Mouse (Mus musculus): ENCODE results near the gene Zswim3. TPM values are rescaled to one million over a fixed set of nuclear protein-coding genes. Genes with fewer than 3 reads are reported as not detected.
A peak's percentile ranks its signal among the peaks of the same experiment; 100 is the strongest.

Zswim3 gene
- polyA plus RNA-seq (2015; fragmentation: Nextera tagmentation; extraction: Ambion mirVana), result 8.8 TPM in 2 replicates

DNA sequence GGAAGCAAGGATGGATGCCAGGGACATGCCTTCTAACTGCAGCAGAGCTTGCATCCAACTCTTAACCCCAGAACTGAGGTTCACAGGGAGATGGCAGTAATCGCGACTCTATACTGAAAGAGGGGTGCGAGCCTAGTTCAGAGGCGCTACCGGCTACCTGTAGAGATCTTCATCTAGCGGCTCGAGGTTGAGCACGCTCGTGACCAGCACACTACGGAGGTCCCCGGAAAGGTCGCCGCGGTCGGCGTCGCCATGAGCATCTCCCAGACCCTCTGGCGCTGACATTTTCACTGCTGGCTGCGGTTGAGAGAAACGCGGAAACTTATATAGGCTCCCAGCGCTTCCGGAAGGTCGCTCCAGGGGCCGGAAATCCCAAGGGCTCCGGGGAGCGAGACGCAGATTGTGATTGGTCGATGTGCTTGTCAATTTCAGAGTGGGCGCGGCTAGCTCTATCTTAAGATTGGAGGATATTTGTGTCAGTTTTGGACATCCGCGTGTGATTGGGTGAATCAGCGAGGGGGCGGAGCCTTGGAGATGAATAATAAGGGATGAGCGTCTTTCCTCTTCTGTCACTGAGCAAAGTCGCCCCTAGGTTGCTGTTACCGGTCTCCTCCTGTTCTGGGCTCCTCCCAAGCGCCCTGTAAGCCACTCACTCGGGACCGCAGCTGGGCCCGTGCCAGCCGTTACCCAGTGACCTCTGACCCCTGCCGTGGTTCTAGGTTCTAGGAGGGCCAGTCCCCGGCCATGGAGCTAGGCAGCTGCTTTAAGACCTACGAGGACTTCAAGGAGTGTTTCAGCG, at the start of gene Zswim3, which contains the start of gene Acot8:
Gene Zswim3 (plus strand): TSS at position 566 of the 799 bp plus-strand sequence.
Gene Acot8 (minus strand): TSS at position 350 of the 799 bp plus-strand sequence.
- Histone ChIP-seq H3K4me2 (ENCODE audit: low read depth, low read length) (peak within 1 kb of the TSS; percentile 76), H3K9me3 (replicated peaks; ENCODE audit: control insufficient read depth, low read length) (no peaks in the 10 kb centered on the region), H3K9ac (ENCODE audit: low read length) (peak within 1 kb of the TSS; percentile 94), H3K36me3 (ENCODE audit: control insufficient read depth, insufficient read depth, low read length) (0 out of 2 replicates have a peak, but pooled peaks cover 4% of the 10 kb centered on the region), H3K27ac (ENCODE audit: low read length) (peak within 1 kb of the TSS; percentile 91), H3K27me3 (ENCODE audit: control insufficient read depth, insufficient read depth, low read length) (no peaks in the 10 kb centered on the region), H3K4me3 (replicated peaks; ENCODE audit: low read length) (peak within 1 kb of the TSS; percentile 96), H3K4me1 (ENCODE audit: control insufficient read depth, insufficient read depth, low read length) (peaks cover 16% of the 10 kb centered on the region)
- peak; percentile 97 for ATAC-seq (ENCODE audit: insufficient read depth, low FRiP score)
- under 1% methylated on average over 47 of the region's 47 CpGs for WGBS

DNA sequence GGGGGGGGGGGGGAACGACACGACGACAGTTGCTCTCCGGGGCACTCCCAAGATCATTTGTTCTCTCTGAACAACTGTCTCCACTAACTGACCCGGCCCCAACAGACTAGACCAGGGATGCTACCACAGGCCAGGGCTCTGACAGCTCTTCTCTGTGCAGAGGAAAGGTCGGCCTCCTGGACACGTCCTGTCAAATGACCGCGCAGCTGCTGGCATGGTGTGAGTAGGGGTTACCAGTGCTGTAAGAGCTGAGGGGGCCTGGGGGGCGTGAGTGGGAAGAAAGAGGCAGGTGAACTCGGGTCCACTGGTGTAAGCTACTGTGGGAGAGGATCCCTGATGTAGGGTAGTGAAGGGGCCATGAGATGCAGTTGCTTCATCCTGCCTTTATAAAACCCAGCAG, 47.1 kb upstream of the Zswim3 start:
- Histone ChIP-seq H3K9ac (ENCODE audit: low read length) (no peak overlapping the region), H3K9me3 (replicated peaks; ENCODE audit: control insufficient read depth, low read length) (no peaks in the 10 kb centered on the region), H3K27me3 (ENCODE audit: control insufficient read depth, insufficient read depth, low read length) (no peaks in the 10 kb centered on the region), H3K4me2 (ENCODE audit: low read depth, low read length) (no peak overlapping the region), H3K27ac (ENCODE audit: low read length) (no peak overlapping the region), H3K4me1 (ENCODE audit: control insufficient read depth, insufficient read depth, low read length) (no peaks in the 10 kb centered on the region), H3K4me3 (replicated peaks; ENCODE audit: low read length) (no peak overlapping the region), H3K36me3 (ENCODE audit: control insufficient read depth, insufficient read depth, low read length) (peaks cover 54% of the 10 kb centered on the region)
- ATAC-seq (ENCODE audit: insufficient read depth, low FRiP score), result no peak
- 86% methylated on average over 11 of the region's 11 CpGs for WGBS

DNA sequence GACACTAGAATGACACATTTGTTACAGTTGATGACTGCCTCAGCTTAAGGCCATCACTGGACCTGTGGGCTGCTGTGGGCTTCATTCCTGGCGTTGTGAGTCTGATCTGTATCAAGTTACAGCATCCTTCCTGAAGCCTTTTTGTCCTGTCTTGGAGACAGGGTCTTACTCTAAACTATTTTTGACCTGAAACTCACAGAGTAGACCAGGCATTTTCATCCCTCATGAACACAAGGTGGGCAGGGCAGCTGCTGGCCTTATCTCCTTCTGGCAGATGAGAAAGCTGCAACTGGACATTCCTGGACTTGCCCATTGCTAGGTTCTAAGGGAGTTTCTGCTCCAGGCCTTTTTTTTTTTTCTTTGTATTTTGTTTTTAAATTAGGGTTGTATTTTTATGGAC, 46.2 kb upstream of the Zswim3 start:
- Histone ChIP-seq H3K4me3 (replicated peaks; ENCODE audit: low read length) (no peak overlapping the region), H3K27ac (ENCODE audit: low read length) (no peak overlapping the region), H3K4me1 (ENCODE audit: control insufficient read depth, insufficient read depth, low read length) (no peaks in the 10 kb centered on the region), H3K9me3 (replicated peaks; ENCODE audit: control insufficient read depth, low read length) (no peaks in the 10 kb centered on the region), H3K9ac (ENCODE audit: low read length) (no peak overlapping the region), H3K27me3 (ENCODE audit: control insufficient read depth, insufficient read depth, low read length) (no peaks in the 10 kb centered on the region), H3K36me3 (ENCODE audit: control insufficient read depth, insufficient read depth, low read length) (peaks cover 54% of the 10 kb centered on the region), H3K4me2 (ENCODE audit: low read depth, low read length) (no peak overlapping the region)
- 74% methylated on average over 1 of the region's 1 CpGs for WGBS
- no peak for ATAC-seq (ENCODE audit: insufficient read depth, low FRiP score)

DNA sequence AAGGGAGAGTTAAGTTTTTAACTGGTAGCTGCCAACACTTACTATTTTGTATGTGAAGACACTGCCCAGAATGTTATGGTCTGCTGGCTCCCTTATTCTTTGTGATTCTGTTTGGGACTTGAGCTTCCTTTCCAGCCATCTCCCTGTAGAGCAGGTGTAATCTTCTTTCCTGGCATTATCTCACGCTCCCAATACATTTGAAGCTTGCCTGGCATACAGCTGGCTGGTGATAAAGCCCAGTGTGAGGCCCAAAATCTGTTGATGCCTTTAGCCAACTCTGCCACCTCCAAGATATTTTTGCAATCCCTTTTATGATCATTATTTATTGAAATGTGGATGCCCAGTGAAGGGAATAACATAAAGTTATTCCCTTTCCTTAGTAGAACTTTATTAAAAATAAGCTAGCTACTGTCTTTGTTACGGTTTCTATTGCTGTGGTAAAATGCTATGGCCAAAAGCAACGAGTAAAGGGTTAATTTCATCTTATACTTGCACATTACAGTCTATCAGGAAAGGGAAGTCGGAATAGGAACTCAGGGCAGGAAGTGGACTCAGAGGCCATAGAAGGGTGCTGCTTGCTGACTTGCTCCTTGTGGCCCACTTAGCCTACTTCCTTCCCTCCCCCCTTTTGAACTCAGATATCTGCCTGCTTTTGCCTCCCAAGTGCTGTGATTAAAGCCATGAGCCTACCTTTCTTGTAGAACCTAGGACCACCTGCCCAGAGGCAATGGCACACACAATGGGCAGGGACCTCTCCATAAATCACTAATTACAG, 44.7 kb upstream of the Zswim3 start:
- Histone ChIP-seq H3K27me3 (ENCODE audit: control insufficient read depth, insufficient read depth, low read length) (no peaks in the 10 kb centered on the region), H3K9me3 (replicated peaks; ENCODE audit: control insufficient read depth, low read length) (no peaks in the 10 kb centered on the region), H3K4me1 (ENCODE audit: control insufficient read depth, insufficient read depth, low read length) (no peaks in the 10 kb centered on the region), H3K9ac (ENCODE audit: low read length) (no peak overlapping the region), H3K27ac (ENCODE audit: low read length) (peak overlapping the region; percentile 12; the same call in 1 of the 2 replicates), H3K36me3 (ENCODE audit: control insufficient read depth, insufficient read depth, low read length) (peaks cover 39% of the 10 kb centered on the region), H3K4me3 (replicated peaks; ENCODE audit: low read length) (no peak overlapping the region), H3K4me2 (ENCODE audit: low read depth, low read length) (no peak overlapping the region)
- no peak for ATAC-seq (ENCODE audit: insufficient read depth, low FRiP score)
- 83% methylated on average over 4 of the region's 4 CpGs for WGBS

DNA sequence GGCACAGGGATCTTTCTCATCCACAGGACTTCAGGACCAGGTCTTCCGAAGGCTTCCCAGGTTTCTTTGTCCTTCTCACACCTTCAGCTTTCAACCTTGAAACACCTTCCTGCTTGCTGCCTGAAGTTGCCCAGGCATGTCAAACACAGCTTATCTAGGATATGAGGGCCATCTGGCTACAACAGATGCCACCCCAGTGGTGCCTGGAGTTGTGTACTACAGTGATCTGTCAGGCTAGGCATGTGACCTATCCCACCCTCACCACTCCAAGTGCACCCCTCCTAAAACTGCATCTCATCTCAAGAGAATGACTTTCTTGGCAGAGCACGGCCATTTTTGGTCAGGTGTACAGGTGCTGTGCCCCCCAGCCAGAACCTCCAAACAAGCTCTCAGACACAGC, 43.4 kb upstream of the Zswim3 start:
- H3K36me3 ChIP-seq (ENCODE audit: control insufficient read depth, insufficient read depth, low read length), result peaks cover 33% of the 10 kb centered on the region
- 92% methylated on average over 2 of the region's 2 CpGs for WGBS
- ATAC-seq (ENCODE audit: insufficient read depth, low FRiP score), result peak; percentile 70; the same call in 1 of the 2 replicates

DNA sequence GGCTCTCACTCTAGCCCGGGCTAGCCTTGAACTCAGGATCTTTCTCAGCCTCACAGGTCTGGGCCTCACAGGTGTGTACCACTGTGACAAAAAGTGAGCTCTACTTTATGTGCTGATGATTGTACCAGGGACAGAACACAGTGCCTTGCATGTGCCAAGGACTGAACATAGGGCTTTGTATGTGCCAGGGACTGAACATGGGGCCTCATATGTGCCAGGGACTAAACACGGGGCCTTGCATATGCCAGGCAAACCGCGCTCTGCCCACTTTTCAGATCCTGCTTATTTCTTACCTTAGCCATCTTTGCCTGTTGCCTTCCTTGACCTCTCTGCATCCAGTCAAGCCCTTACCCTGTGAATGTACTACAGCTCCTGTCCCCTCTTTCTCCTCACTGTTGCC, 42.9 kb upstream of the Zswim3 start:
- no peaks in the 10 kb centered on the region for H3K27me3 ChIP-seq (ENCODE audit: control insufficient read depth, insufficient read depth, low read length)
- peaks cover 33% of the 10 kb centered on the region for H3K36me3 ChIP-seq (ENCODE audit: control insufficient read depth, insufficient read depth, low read length)
- H3K27ac ChIP-seq (ENCODE audit: low read length), result no peak overlapping the region
- H3K4me2 ChIP-seq (ENCODE audit: low read depth, low read length), result no peak overlapping the region
- WGBS, result 95% methylated on average over 4 of the region's 4 CpGs
- ATAC-seq (ENCODE audit: insufficient read depth, low FRiP score), result no peak
- H3K4me1 ChIP-seq (ENCODE audit: control insufficient read depth, insufficient read depth, low read length), result no peaks in the 10 kb centered on the region
- H3K4me3 ChIP-seq (replicated peaks; ENCODE audit: low read length), result no peak overlapping the region
- H3K9me3 ChIP-seq (replicated peaks; ENCODE audit: control insufficient read depth, low read length), result no peaks in the 10 kb centered on the region
- no peak overlapping the region for H3K9ac ChIP-seq (ENCODE audit: low read length)

More for the DNA sequence above, 43.4 kb upstream of the Zswim3 start:
- H3K4me2 ChIP-seq (ENCODE audit: low read depth, low read length), result no peak overlapping the region
- H3K27me3 ChIP-seq (ENCODE audit: control insufficient read depth, insufficient read depth, low read length), result no peaks in the 10 kb centered on the region
- H3K27ac ChIP-seq (ENCODE audit: low read length), result no peak overlapping the region
- H3K4me1 ChIP-seq (ENCODE audit: control insufficient read depth, insufficient read depth, low read length), result no peaks in the 10 kb centered on the region
- no peak overlapping the region for H3K4me3 ChIP-seq (replicated peaks; ENCODE audit: low read length)
- H3K9ac ChIP-seq (ENCODE audit: low read length), result no peak overlapping the region
- H3K9me3 ChIP-seq (replicated peaks; ENCODE audit: control insufficient read depth, low read length), result no peaks in the 10 kb centered on the region

DNA sequence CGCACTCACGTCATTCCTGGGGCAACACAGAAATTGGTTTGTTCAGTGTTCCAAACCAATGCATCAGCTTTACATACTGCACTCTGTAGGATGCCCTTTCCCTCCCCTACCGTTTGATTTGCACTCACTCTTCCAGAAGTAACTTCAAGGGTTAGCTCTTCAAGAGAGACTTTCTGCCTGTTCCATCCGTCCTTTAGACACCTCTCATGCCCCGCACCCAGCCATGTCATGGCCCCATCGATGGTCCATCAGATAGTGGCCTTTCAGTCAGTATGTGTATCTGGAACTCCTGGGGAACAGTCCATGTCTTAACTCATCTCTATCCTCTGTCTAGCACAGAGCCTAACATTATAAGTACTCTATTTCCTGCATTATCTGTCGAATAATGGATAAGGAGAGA, 42.3 kb upstream of the Zswim3 start:
- 87% methylated on average over 7 of the region's 7 CpGs for WGBS
- no peak overlapping the region for H3K4me3 ChIP-seq (replicated peaks; ENCODE audit: low read length)
- no peak overlapping the region for H3K9ac ChIP-seq (ENCODE audit: low read length)
- ATAC-seq (ENCODE audit: insufficient read depth, low FRiP score), result no peak
- H3K36me3 ChIP-seq (ENCODE audit: control insufficient read depth, insufficient read depth, low read length), result peaks cover 33% of the 10 kb centered on the region
- no peaks in the 10 kb centered on the region for H3K4me1 ChIP-seq (ENCODE audit: control insufficient read depth, insufficient read depth, low read length)
- H3K27me3 ChIP-seq (ENCODE audit: control insufficient read depth, insufficient read depth, low read length), result no peaks in the 10 kb centered on the region
- H3K4me2 ChIP-seq (ENCODE audit: low read depth, low read length), result no peak overlapping the region
- no peaks in the 10 kb centered on the region for H3K9me3 ChIP-seq (replicated peaks; ENCODE audit: control insufficient read depth, low read length)
- no peak overlapping the region for H3K27ac ChIP-seq (ENCODE audit: low read length)

DNA sequence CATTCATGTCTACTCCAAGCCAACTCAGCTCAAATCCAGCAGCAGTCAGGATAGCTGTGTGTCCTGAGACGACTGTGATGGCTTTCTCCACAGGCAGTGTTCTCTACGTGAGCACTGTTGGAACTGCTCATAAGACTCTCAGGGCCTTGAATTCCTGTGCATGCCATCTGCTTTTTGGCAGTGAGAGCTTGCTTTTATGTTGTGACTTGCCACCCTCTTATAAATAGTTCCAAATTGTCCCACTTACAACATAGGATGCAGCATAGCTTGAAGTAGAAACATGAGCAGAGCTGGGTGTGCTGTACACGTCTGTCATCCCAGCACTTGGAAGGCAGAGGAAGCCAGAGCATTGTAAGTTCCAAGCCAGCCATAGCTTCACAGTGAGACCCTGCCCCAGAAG, 39.1 kb upstream of the Zswim3 start:
- no peak overlapping the region for H3K27ac ChIP-seq (ENCODE audit: low read length)
- H3K36me3 ChIP-seq (ENCODE audit: control insufficient read depth, insufficient read depth, low read length), result peaks cover 14% of the 10 kb centered on the region
- no peak overlapping the region for H3K9ac ChIP-seq (ENCODE audit: low read length)
- no peak for ATAC-seq (ENCODE audit: insufficient read depth, low FRiP score)
- H3K9me3 ChIP-seq (replicated peaks; ENCODE audit: control insufficient read depth, low read length), result no peaks in the 10 kb centered on the region
- no peak overlapping the region for H3K4me3 ChIP-seq (replicated peaks; ENCODE audit: low read length)
- H3K27me3 ChIP-seq (ENCODE audit: control insufficient read depth, insufficient read depth, low read length), result no peaks in the 10 kb centered on the region
- H3K4me1 ChIP-seq (ENCODE audit: control insufficient read depth, insufficient read depth, low read length), result peaks cover 9% of the 10 kb centered on the region
- 73% methylated on average over 3 of the region's 3 CpGs for WGBS
- H3K4me2 ChIP-seq (ENCODE audit: low read depth, low read length), result no peak overlapping the region

Measured in stomach, embryonic 16.5 days (tissue).